ENCODE assay signal across 7 mouse cellular contexts in the genomic region with DNA sequence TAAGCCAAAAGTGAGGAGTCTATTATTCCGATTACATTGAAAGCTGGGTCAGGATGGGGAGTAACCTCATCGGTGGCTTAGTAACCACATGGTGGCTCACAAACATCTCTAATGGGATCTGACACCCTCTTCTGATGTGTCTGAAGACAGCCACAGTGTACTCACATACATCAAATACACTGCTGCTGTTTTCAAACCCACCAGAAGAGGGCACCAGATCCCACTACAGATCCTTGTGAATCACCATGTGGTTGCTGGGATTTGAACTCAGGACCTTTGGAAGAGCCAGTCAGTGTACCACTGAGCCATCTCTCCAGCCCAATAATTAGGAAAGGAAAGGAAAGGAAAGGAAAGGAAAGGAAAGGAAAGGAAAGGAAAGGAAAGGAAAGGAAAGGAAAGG. TPM values are rescaled to one million over a fixed set of nuclear protein-coding genes. Genes with fewer than 3 reads are reported as not detected.
DNase-seq lines count a peak whose midpoint lies in the region; ATAC-seq lines count a peak whose summit lies in the region.

No protein-coding gene starts in this region.

- 72% methylated on average over 2 of the region's 2 CpGs for WGBS in kidney, embryonic 16.5 days

- no peak overlapping the region for H3K9ac ChIP-seq in kidney, embryonic 16.5 days (replicated peaks; ENCODE audit: low read length)

- no peaks in the 10 kb centered on the region for H3K36me3 ChIP-seq in kidney, embryonic 16.5 days (ENCODE audit: insufficient read depth, low read length)

- ATAC-seq in kidney, embryonic 16.5 days (ENCODE audit: low FRiP score, low TSS enrichment): no peak

- H3K27me3 ChIP-seq in kidney, embryonic 16.5 days (ENCODE audit: insufficient read depth, low read length): no peaks in the 10 kb centered on the region

- no peak overlapping the region for H3K4me3 ChIP-seq in kidney, embryonic 16.5 days (ENCODE audit: low read length)

- DNase-seq in kidney, adult 11 months: peak; percentile 7
- DNase-seq in CD4-positive, CD25-positive, alpha-beta regulatory T cell, adult 2 months (ENCODE audit: low read depth, low spot score): peak; percentile 77
- DNase-seq in ZHBTc4 (ENCODE audit: low read depth, low spot score): peak; percentile 75
- DNase-seq in lung, postnatal 14 days: peak; percentile 41
- peak; percentile 54 for DNase-seq in thymus, postnatal 25 days
- DNase-seq in cerebellum, adult 9-11 months: no peak

- H3K4me2 ChIP-seq in kidney, embryonic 16.5 days (replicated peaks; ENCODE audit: low read depth, low read length): no peak overlapping the region

- peaks cover 3% of the 10 kb centered on the region; the same call in 1 of the 2 replicates for H3K9me3 ChIP-seq in kidney, embryonic 16.5 days (ENCODE audit: low read length)

- H3K27ac ChIP-seq in kidney, embryonic 16.5 days (ENCODE audit: low read length): no peak overlapping the region

- H3K4me1 ChIP-seq in kidney, embryonic 16.5 days (ENCODE audit: insufficient read depth, low read length): peaks cover 4% of the 10 kb centered on the region; the same call in 1 of the 2 replicates

RNA-seq across cellular contexts. Expression of a gene that starts 7.8 kb away (rescaled TPM):
- 174 and 197 TPM in 2 replicates for polyA plus RNA-seq in kidney, embryonic 16.5 days (2015; fragmentation: Nextera tagmentation; extraction: Ambion mirVana)
